Mouse (Mus musculus) cerebellum, adult 11 months (tissue): ENCODE measurements around the gene Eif2d.

Experiments
- DNase-seq: peaks from one replicate; pipeline ENCODE4 v3.0.0; 2022

Gene Eif2d

GRCm38 (mm10) chr1:131221822-131222590, 69.0 kb downstream of the Eif2d start:
- no peak for DNase-seq

- DNase-seq = no peak
Observed at GRCm38 (mm10) chr1:131223345-131223744, 70.4 kb downstream of the Eif2d start.

GRCm38 (mm10) chr1:131224848-131225471, 72.0 kb downstream of the Eif2d start:
- DNase-seq = no peak

GRCm38 (mm10) chr1:131228225-131228624, 75.2 kb downstream of the Eif2d start:
- no peak for DNase-seq

GRCm38 (mm10) chr1:131228659-131229058, 75.7 kb downstream of the Eif2d start:
- DNase-seq = no peak

- no peak for DNase-seq
Observed at GRCm38 (mm10) chr1:131233527-131233926, 80.5 kb downstream of the Eif2d start.

- DNase-seq = no peak
Observed at GRCm38 (mm10) chr1:131236077-131236476, 83.1 kb downstream of the Eif2d start.
